Mouse (Mus musculus): ENCODE results near the gene Rufy4.

Rufy4 gene

DNA sequence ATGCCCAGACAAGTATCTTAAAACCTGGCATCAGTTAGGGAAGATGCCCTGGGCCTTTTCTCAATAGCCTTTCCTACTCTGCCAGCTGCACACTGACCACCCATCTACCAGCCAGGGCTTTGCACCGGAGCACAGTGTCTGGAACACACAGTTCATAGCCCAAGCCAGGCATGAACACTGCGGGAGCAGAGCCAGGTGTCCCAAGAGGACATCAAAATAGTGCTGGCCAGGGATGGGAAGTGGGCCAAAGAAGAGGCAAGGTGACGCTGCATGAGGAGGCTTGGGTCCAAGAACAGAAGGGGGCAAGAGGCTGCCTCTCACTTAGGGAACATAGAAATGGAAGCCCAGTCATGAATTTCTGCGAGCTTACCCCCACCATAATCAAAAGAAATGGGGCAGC is 19.7 kb upstream of the Rufy4 start:
- no peak for DNase-seq (ENCODE audit: low read depth in 2 of 2, low spot score in 2 of 2)

- DNase-seq (ENCODE audit: low read depth in 2 of 2, low spot score in 2 of 2): no peak
Observed at GRCm38 (mm10) chr1:74106214-74106613, 19.1 kb upstream of the Rufy4 start.

- no peak for DNase-seq (ENCODE audit: low read depth in 2 of 2, low spot score in 2 of 2)
Observed at GRCm38 (mm10) chr1:74107931-74108618, 17.3 kb upstream of the Rufy4 start.

- no peak for DNase-seq (ENCODE audit: low read depth in 2 of 2, low spot score in 2 of 2)
Observed at GRCm38 (mm10) chr1:74109670-74110069, 15.7 kb upstream of the Rufy4 start.

DNA sequence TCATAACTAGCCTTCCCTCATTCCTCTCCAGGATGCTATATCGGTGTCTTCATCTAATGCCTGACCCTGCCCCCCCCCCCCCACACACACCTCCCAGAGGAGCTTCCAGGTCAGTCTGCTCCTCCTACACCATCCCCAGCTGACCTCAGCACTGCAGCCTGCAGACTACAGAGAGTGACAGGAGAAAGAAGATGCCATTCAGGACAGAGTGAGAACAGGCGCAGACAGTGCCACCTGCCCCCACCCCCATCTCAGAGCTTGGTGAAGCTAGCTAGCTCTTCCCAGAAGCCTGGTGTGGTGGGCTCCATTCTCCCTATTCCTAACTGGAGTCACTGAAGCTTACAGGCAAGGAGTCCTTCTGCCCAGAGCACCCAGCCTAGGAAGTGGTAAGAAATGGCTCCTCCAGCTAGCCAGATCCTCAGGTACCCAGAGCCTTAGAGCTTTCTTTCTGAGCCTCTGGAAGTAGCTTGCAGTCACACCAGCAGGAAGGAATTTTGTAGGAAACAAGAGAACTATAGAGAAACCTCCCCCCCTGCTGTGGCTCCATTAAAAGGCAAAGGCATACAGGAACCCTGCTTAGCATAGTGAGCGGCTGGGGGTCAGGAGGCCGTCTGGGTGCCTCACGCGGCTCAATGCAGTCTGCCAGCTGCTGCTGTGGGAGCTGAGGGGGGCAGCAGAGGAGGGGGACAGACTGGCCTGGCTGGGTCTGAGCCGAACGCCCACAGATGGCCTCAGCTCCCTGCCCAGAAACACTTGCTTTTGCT is 14.2 kb upstream of the Rufy4 start:
- DNase-seq (ENCODE audit: low read depth in 2 of 2, low spot score in 2 of 2): no peak

- no peak for DNase-seq (ENCODE audit: low read depth in 2 of 2, low spot score in 2 of 2)
Observed at GRCm38 (mm10) chr1:74111696-74112030, 13.7 kb upstream of the Rufy4 start.

- no peak for DNase-seq (ENCODE audit: low read depth in 2 of 2, low spot score in 2 of 2)
Observed at GRCm38 (mm10) chr1:74113071-74113470, 12.3 kb upstream of the Rufy4 start.

- DNase-seq (ENCODE audit: low read depth in 2 of 2, low spot score in 2 of 2): no peak
Observed at GRCm38 (mm10) chr1:74117876-74118275, 7.5 kb upstream of the Rufy4 start.

DNA sequence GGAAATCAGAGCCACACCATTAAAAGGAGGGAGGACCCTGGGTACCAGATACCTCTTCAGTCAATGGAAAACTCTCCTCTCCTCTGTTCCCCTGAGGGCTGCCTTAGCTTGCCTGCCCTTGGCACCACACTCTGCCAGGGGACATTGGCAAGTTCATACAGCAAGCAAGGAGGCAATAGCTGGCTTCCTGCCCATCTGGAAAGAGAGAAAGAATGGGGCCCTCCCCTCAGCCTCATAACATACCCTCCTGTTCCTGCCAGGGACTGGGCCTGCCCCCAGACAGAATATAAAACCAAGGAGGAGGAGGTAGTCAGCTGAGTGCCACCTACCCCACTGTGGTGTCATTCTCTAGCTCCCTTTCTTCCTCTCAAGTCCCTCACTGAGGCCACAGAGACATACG is 6.2 kb upstream of the Rufy4 start:
- DNase-seq (ENCODE audit: low read depth in 2 of 2, low spot score in 2 of 2): no peak

- DNase-seq (ENCODE audit: low read depth in 2 of 2, low spot score in 2 of 2): no peak
Observed at GRCm38 (mm10) chr1:74121138-74121537, 4.2 kb upstream of the Rufy4 start.

- DNase-seq (ENCODE audit: low read depth in 2 of 2, low spot score in 2 of 2): no peak
Observed at GRCm38 (mm10) chr1:74121821-74122576, 3.3 kb upstream of the Rufy4 start.

GRCm38 (mm10) chr1:74123215-74123614 is 2.1 kb upstream of the Rufy4 start:
- no peak for DNase-seq (ENCODE audit: low read depth in 2 of 2, low spot score in 2 of 2)

GRCm38 (mm10) chr1:74124021-74124981 is 1.0 kb upstream of the Rufy4 start, which contains the start of gene Tns1:
Gene Tns1 (minus strand): TSS chr1:74124449.
- peak; percentile 42 for DNase-seq (ENCODE audit: low read depth in 2 of 2, low spot score in 2 of 2)

DNA sequence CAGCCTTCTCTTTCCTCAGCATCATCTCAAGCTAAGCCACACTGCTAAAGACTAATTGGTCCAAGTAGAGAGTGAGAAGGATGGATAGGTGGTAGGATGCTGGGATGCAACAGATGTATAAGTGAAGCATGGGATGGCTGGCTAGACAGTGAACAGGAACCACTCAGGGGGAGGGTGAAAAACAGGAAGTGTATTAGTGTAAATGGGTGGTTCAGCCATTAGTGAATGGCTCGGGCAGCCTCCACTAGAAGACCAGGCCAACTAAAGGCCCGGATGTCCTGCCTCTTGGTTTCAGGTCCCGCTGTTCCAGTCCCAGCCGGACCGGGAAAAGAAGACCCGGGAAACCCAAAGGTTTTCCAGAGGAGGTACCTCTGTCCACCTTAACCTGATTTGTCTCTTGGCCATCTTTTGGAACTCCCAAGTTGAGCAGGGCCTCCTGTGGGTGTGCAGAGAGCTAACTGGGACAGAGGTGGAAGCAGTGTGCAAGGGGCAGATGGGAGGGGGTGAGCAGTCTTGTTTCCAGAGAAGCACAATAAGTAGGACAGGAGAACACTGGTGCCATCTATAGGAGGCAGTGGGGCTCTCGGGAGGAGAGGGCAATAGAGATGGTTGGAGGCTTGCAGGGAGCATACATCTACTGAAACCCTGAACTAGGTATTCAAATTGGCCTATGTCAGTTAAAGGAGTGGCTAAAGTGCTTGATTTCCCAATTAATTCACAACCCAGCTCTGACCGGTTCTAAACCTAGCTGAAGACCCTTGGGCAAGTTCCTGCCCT is 5.7 kb downstream of the Rufy4 start:
- DNase-seq (ENCODE audit: low read depth in 2 of 2, low spot score in 2 of 2): no peak

DNA sequence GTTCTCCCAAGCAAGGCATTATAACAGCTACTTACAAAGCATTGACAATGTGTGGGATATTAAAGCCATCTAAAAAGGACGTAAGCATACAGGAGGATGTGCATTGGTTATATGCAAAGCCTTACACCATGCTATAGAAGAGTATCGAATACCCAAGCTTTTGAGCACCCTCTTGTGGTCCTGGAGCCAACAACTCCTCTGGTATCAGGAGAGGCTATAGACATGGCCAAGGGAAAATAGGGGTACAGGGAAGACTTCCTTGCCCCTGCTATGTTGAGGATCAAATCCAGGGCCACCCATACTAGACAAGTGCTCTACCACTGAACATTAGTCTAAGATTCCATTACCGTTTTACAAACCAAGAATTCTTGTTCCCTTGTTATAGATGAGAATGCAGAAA is 6.7 kb downstream of the Rufy4 start:
- DNase-seq (ENCODE audit: low read depth in 2 of 2, low spot score in 2 of 2): no peak

- no peak for DNase-seq (ENCODE audit: low read depth in 2 of 2, low spot score in 2 of 2)
Observed at GRCm38 (mm10) chr1:74133954-74134353, 8.6 kb downstream of the Rufy4 start.

DNA sequence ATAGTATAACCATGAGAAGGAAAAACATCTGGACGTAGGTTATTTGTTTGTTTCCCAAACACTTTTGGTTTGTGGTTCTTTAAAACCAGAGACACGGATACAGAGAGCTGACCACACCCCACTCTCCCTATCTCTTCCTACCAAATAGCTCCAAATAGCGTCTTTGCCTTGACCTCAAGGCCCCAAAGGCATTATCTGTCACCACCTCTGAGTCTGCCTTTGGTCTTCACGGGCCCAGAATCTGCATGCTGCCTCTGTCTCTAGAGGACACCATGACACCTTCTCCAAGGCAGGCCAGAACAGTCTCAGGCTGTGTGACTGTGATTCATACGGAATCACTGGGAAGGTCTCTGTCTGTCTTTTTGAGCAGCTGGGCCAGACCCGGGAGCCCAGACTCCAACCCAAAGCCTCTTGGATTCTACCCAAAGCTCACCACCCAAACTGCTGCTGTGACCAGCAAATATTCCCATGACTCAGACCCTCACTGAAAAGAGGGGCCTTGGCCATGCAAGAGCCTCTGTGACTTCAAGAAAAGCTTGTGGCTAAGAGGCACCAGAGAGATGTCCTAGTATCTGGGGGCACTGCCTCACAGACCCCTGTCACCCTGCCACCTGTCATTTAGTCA is 10.1 kb downstream of the Rufy4 start:
- no peak for DNase-seq (ENCODE audit: low read depth in 2 of 2, low spot score in 2 of 2)

GRCm38 (mm10) chr1:74139415-74139814 is 14.1 kb downstream of the Rufy4 start:
- peak in 1 of 2 experiments; percentile 16 for DNase-seq (ENCODE audit: low read depth in 2 of 2, low spot score in 2 of 2)

- no peak for DNase-seq (ENCODE audit: low read depth in 2 of 2, low spot score in 2 of 2)
Observed at GRCm38 (mm10) chr1:74141781-74142180, 16.4 kb downstream of the Rufy4 start.

All from CD8-positive naive resting alpha-beta T cell, adult 2 months (primary cell).